Mouse (Mus musculus): ENCODE data around the gene Pfkm.

Pfkm gene

GRCm38 (mm10) chr15:98091841-98092240 lies 548 bp upstream of the Pfkm start:
- ChIA-PET POLR2A (interaction anchor here in 3 of 4 experiments (1.0 to 5.1 kb wide), 14 partner anchors 9 to 89 kb away, joined by 3 to 50 read pairs (median 6); no protein-coding TSS in a partner anchor), CTCF (interaction anchor here in 1 of 4 experiments (0.5 kb wide), 1 partner anchor 504 kb away, joined by 3 read pairs; no protein-coding TSS in a partner anchor)

GRCm38 (mm10) chr15:98093121-98094011 lies 977 bp downstream of the Pfkm start, which contains the start of gene Senp1:
Senp1 (minus strand) TSS chr15:98093744.
- CTCF ChIA-PET: interaction anchor here in 3 of 4 experiments (0.5 to 1.0 kb wide), 3 partner anchors 62 to 1880 kb away, joined by 3 to 4 read pairs (median 4); no protein-coding TSS in a partner anchor

GRCm38 (mm10) chr15:98094905-98095304 lies 2.5 kb downstream of the Pfkm start:
- CTCF ChIA-PET: interaction anchor here in 1 of 4 experiments (0.5 to 1.1 kb wide), 2 partner anchors 247 to 410 kb away, joined by 3 to 4 read pairs; no protein-coding TSS in a partner anchor
- POLR2A ChIA-PET: interaction anchor here in 3 of 4 experiments (0.5 to 5.1 kb wide), 10 partner anchors 12 to 102 kb away, joined by 3 to 50 read pairs (median 15); partner anchors contain the start of gene Ccdc184 (in 1 of the 3)

More at GRCm38 (mm10) chr15:98093121-98094011, 977 bp downstream of the Pfkm start, which contains the start of gene Senp1:
- POLR2A ChIA-PET: interaction anchor here in 3 of 4 experiments (0.5 to 5.1 kb wide), 48 partner anchors 8 to 1037 kb away, joined by 3 to 50 read pairs (median 4); partner anchors contain the start of gene Ccdc184 (in 1 of the 3)

- CTCF ChIA-PET: interaction anchor here (0.6 to 2.1 kb wide), 20 partner anchors 9 to 1324 kb away, joined by 3 to 10 read pairs (median 3); partner anchors contain the start of genes Ccdc184 (in 1 of the 4) and Tmem106c (in 1 of the 4)
- POLR2A ChIA-PET: interaction anchor here in 3 of 4 experiments (0.9 to 5.1 kb wide), 18 partner anchors 10 to 104 kb away, joined by 3 to 38 read pairs (median 4); no protein-coding TSS in a partner anchor
Measured at GRCm38 (mm10) chr15:98096957-98097356, 4.6 kb downstream of the Pfkm start.

GRCm38 (mm10) chr15:98098519-98098918 lies 6.1 kb downstream of the Pfkm start:
- ChIA-PET POLR2A (interaction anchor here in 3 of 4 experiments (0.5 to 4.8 kb wide), 33 partner anchors 8 to 1015 kb away, joined by 3 to 29 read pairs (median 3); no protein-coding TSS in a partner anchor), CTCF (interaction anchor here in 1 of 4 experiments (1.0 to 1.1 kb wide), 2 partner anchors 9 kb away, joined by 3 to 4 read pairs; no protein-coding TSS in a partner anchor)

- ChIA-PET POLR2A (interaction anchor here in 2 of 4 experiments (0.9 to 1.8 kb wide), 7 partner anchors 9 to 43 kb away, joined by 3 to 7 read pairs (median 4); partner anchors contain the start of genes Pfkm (in 2 of the 2) and Senp1 (in 1 of the 2)), CTCF (no interaction called here)
Measured at GRCm38 (mm10) chr15:98102401-98102800, 10.0 kb downstream of the Pfkm start.

- ChIA-PET POLR2A (interaction anchor here in 3 of 4 experiments (0.7 to 4.5 kb wide), 7 partner anchors 8 to 14 kb away, joined by 3 to 38 read pairs (median 21); partner anchors contain the start of genes Pfkm (in 2 of the 3) and Senp1 (in 2 of the 3)), CTCF (interaction anchor here in 1 of 4 experiments (2.1 kb wide), 1 partner anchor 10 kb away, joined by 7 read pairs; no protein-coding TSS in a partner anchor)
Measured at GRCm38 (mm10) chr15:98106506-98106905, 14.1 kb downstream of the Pfkm start.

- ChIA-PET CTCF (interaction anchor here in 2 of 4 experiments (1.2 to 1.9 kb wide), 2 partner anchors 9 to 11 kb away, joined by 4 to 8 read pairs; no protein-coding TSS in a partner anchor), POLR2A (interaction anchor here in 3 of 4 experiments (0.7 to 4.5 kb wide), 14 partner anchors 9 to 48 kb away, joined by 3 to 38 read pairs (median 5); partner anchors contain the start of genes Senp1 (in 2 of the 3) and Pfkm (in 1 of the 3))
Measured at GRCm38 (mm10) chr15:98107230-98107629, 14.8 kb downstream of the Pfkm start.

- ChIA-PET CTCF (interaction anchor here (0.6 to 1.9 kb wide), 11 partner anchors 9 to 892 kb away, joined by 3 to 8 read pairs (median 3); no protein-coding TSS in a partner anchor), POLR2A (interaction anchor here (0.6 to 4.5 kb wide), 19 partner anchors 9 to 443 kb away, joined by 3 to 38 read pairs (median 4); partner anchors contain the start of genes Senp1 (in 2 of the 4) and Pfkm (in 1 of the 4))
Measured at GRCm38 (mm10) chr15:98107703-98108296, 15.4 kb downstream of the Pfkm start.

- CTCF ChIA-PET: interaction anchor here (0.6 to 1.9 kb wide), 13 partner anchors 10 to 891 kb away, joined by 3 to 8 read pairs (median 3); no protein-coding TSS in a partner anchor
- POLR2A ChIA-PET: interaction anchor here (0.6 to 4.5 kb wide), 22 partner anchors 9 to 1050 kb away, joined by 3 to 38 read pairs (median 4); partner anchors contain the start of genes Senp1 (in 2 of the 4) and Pfkm (in 1 of the 4)
Measured at GRCm38 (mm10) chr15:98108297-98109152, 16.1 kb downstream of the Pfkm start.

- ChIA-PET CTCF (interaction anchor here in 1 of 4 experiments (0.7 kb wide), 1 partner anchor 15 kb away, joined by 3 read pairs; no protein-coding TSS in a partner anchor), POLR2A (interaction anchor here in 1 of 4 experiments (1.0 to 1.1 kb wide), 4 partner anchors 9 to 18 kb away, joined by 3 to 6 read pairs (median 3); partner anchors contain the start of gene Senp1)
Measured at GRCm38 (mm10) chr15:98111791-98112190, 19.4 kb downstream of the Pfkm start.

- ChIA-PET POLR2A (interaction anchor here in 3 of 4 experiments (0.6 to 2.8 kb wide), 14 partner anchors 9 to 1419 kb away, joined by 3 to 12 read pairs (median 4); partner anchors contain the start of genes Senp1 (in 2 of the 3) and Pfkm (in 1 of the 3)), CTCF (interaction anchor here in 1 of 4 experiments (0.6 kb wide), 1 partner anchor 101 kb away, joined by 4 read pairs; no protein-coding TSS in a partner anchor)
Measured at GRCm38 (mm10) chr15:98114098-98114851, 21.9 kb downstream of the Pfkm start.

- CTCF ChIA-PET: interaction anchor here in 1 of 4 experiments (0.6 to 1.2 kb wide), 2 partner anchors 18 to 354 kb away, joined by 3 read pairs; no protein-coding TSS in a partner anchor
Measured at GRCm38 (mm10) chr15:98114852-98115778, 22.7 kb downstream of the Pfkm start.

GRCm38 (mm10) chr15:98115779-98116163 lies 23.4 kb downstream of the Pfkm start:
- ChIA-PET POLR2A (interaction anchor here (0.6 to 1.4 kb wide), 8 partner anchors 9 to 57 kb away, joined by 3 to 6 read pairs (median 3); no protein-coding TSS in a partner anchor), CTCF (interaction anchor here in 1 of 4 experiments (0.6 to 1.2 kb wide), 2 partner anchors 19 to 354 kb away, joined by 3 read pairs; no protein-coding TSS in a partner anchor)

More at GRCm38 (mm10) chr15:98114852-98115778, 22.7 kb downstream of the Pfkm start:
- POLR2A ChIA-PET: interaction anchor here (0.6 to 2.8 kb wide), 17 partner anchors 10 to 1249 kb away, joined by 3 to 12 read pairs (median 4); partner anchors contain the start of genes Senp1 (in 2 of the 4) and Pfkm (in 1 of the 4)
